Mouse (Mus musculus): ENCODE data around the gene Alg6. TPM values are rescaled to one million over a fixed set of nuclear protein-coding genes. Genes with fewer than 3 reads are reported as not detected.

Alg6 gene
- 7.3 and 7.9 TPM in 2 replicates for total RNA-seq (2021)
- long read RNA-seq, experiment 1, partial matches to known transcripts: 0 of 6 reads
- long read RNA-seq, experiment 1, other reads (novel, unspliced or antisense): 2 of 6 reads
- long read RNA-seq, experiment 2, partial matches to known transcripts: 0 of 3 reads
- long read RNA-seq, experiment 2, other reads (novel, unspliced or antisense): 3 of 3 reads

GRCm38 (mm10) chr4:99714904-99715782 lies at the start of gene Alg6:
Gene Alg6, plus strand, starts transcription at chr4:99715664.
- peak; percentile 99 for DNase-seq

- DNase-seq: no peak
Measured at GRCm38 (mm10) chr4:99670203-99670851, 45.1 kb upstream of the Alg6 start.

GRCm38 (mm10) chr4:99675191-99675590 lies 40.3 kb upstream of the Alg6 start:
- no peak for DNase-seq

GRCm38 (mm10) chr4:99683941-99684340 lies 31.5 kb upstream of the Alg6 start:
- DNase-seq: no peak

GRCm38 (mm10) chr4:99686308-99686707 lies 29.2 kb upstream of the Alg6 start:
- DNase-seq: no peak

GRCm38 (mm10) chr4:99712583-99713183 lies 2.8 kb upstream of the Alg6 start:
- no peak for DNase-seq

GRCm38 (mm10) chr4:99713971-99714370 lies 1.5 kb upstream of the Alg6 start:
- DNase-seq: no peak

- DNase-seq: no peak
Measured at GRCm38 (mm10) chr4:99715783-99716416, 436 bp downstream of the Alg6 start.

GRCm38 (mm10) chr4:99717905-99718304 lies 2.4 kb downstream of the Alg6 start:
- DNase-seq: no peak

GRCm38 (mm10) chr4:99724331-99724730 lies 8.9 kb downstream of the Alg6 start:
- DNase-seq: no peak

GRCm38 (mm10) chr4:99725914-99726451 lies 10.5 kb downstream of the Alg6 start:
- peak; percentile 12 for DNase-seq

GRCm38 (mm10) chr4:99739836-99740235 lies 24.4 kb downstream of the Alg6 start:
- no peak for DNase-seq

GRCm38 (mm10) chr4:99752426-99752825 lies 37.0 kb downstream of the Alg6 start:
- no peak for DNase-seq

GRCm38 (mm10) chr4:99766303-99766702 lies 50.8 kb downstream of the Alg6 start:
- DNase-seq: no peak

- DNase-seq: peak; percentile 17
Measured at GRCm38 (mm10) chr4:99766753-99767152, 51.3 kb downstream of the Alg6 start.

GRCm38 (mm10) chr4:99770555-99770954 lies 55.1 kb downstream of the Alg6 start:
- no peak for DNase-seq

GRCm38 (mm10) chr4:99773041-99773440 lies 57.6 kb downstream of the Alg6 start:
- DNase-seq: peak; percentile 6

GRCm38 (mm10) chr4:99792365-99792764 lies 76.9 kb downstream of the Alg6 start:
- no peak for DNase-seq

Data from adrenal gland, postnatal 14 days (tissue).